Mouse (Mus musculus) left cerebral cortex, postnatal 4 days (tissue): ENCODE measurements around the gene Ifi27l2a. TPM values are rescaled to one million over a fixed set of nuclear protein-coding genes. Genes with fewer than 3 reads are reported as not detected.
"Not testable (repeated sequence)": the region's sequence is repeated elsewhere in the genome, so short reads cannot be mapped to it uniquely, and the experiment has no call there.

ENCODE experiments used
- DNase-seq: peaks from one replicate; pipeline ENCODE4 v3.0.0-alpha.2; 2022
- intact Hi-C: fragments of 180-260 bp; cut with DNase I; formaldehyde crosslinking; loops from one replicate; pipeline ENCODE4 v1.15.1; 2025
- total RNA-seq, 2 experiments: library from RNA; stranded (reverse); gene quantifications; 2 replicates each; pipeline ENCODE4 v1.2.3; 2021

Gene Ifi27l2a
- 1 to 10 TPM; 1.6 to 2.1 TPM for total RNA-seq

DNA sequence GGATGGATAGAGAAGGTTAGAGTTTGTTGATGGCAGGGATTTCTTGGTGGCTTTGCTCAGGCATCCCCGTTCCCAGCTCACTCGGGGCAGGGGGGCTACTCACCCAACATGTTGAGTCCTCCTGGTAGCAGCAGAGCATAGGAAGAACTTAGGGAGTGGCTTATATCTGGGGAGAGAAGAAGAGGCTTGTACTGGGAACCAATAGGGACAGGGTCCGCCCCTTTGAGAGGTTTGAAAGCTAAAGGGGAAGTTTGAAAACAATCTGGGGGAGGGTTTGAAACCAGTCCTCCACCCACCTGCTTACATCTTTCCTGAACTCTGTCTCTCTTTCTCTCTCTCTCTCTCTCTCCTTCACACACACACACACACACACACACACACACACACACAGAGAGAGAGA lies at the start of gene Ifi27l2a:
Gene Ifi27l2a, minus strand, starts transcription at position 157 of the 400 bp plus-strand sequence.
- intact Hi-C loops = no loop called here
- no peak for DNase-seq

DNA sequence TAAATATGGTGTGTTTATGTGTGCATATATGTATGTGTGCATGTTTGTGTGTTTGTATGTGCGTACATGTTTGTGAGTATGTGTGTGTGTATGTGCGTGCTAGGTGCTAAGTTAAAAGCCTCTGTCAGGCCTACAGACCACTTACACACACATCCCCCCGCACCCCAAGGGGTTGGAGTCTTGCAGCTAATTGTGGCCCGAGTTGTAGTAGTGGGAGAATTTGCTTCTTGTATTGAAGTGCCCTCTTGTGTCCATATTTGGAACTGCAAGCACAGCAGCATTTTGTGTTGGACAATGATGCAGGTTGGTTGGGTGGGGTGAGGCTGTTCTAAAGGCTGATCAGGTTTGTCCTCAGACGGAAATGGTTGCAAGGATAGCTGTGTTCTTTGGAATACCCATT lies 49.3 kb upstream of the Ifi27l2a start:
- DNase-seq = peak; percentile 62
- intact Hi-C loops = loop anchor here (2.0 kb wide), 1 partner anchor 66 kb away; no protein-coding TSS in a partner anchor

DNA sequence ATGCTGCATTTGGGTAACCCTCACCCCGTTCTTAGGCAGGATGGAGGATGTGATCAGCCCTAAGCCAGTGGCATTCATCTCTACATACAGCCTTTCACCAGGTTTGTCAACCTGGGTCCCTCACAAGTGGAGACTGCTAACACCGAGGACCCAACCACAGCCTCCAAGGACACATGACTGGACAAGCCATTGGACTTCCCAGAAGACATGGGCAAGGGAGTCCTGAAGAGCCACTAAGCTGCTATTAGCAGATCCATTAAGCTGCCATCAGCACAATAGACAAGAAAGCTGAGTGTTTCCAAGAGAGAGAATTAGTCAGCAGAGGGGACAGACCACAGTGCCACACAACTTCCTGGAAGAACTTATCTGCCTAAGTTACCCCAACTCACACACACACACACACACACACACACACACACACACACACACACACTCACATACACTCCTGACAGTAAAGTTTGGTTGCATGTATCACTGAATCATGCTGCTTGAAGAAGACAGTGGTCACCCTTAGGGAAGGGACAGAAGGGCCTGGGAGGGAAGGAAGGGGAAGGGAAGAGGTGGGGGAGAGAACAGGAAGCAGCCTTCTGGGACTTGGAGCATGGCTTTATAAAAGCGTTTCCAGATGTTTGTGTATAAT lies 47.7 kb upstream of the Ifi27l2a start:
- intact Hi-C loops = no loop called here
- DNase-seq = no peak

DNA sequence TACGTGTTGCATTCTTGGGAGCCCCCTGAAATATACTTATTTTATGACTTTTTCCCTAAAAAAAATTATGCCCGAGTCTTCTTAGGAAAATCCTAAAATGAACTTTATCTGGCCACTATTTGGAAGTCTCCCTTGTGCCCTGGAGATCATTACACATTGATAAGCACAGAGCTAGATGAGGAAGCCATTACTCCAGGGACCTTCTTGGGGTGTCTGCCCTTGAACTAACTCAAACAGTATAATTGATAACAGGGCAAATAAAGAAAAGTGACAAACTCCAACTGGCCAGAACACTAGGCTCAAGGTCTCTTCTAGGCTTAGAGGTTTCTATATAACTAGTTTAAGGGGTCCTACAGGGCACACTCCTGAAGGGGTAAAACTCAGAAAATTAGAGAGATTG lies 44.3 kb upstream of the Ifi27l2a start:
- intact Hi-C loops = no loop called here
- no peak for DNase-seq

DNA sequence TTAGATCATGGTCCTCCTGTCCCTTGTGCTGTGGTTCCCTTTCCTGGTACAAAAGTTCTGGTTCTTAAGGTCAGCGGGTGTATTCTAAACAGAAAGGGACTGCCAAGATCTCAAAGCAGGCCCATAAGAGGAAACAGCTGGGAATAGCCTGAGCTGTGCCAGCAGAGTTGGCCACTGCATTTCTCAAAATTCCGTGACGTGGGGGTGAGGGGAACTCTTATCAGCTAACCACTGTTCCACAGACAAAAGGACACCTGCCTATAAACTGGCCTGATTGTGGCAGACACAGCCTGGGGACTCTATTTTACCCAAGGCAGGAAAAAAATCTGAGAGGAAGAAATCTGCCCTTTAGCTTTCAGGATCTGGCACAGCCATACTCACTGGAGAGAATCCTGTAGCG lies 43.8 kb upstream of the Ifi27l2a start:
- intact Hi-C loops = no loop called here
- DNase-seq = no peak

DNA sequence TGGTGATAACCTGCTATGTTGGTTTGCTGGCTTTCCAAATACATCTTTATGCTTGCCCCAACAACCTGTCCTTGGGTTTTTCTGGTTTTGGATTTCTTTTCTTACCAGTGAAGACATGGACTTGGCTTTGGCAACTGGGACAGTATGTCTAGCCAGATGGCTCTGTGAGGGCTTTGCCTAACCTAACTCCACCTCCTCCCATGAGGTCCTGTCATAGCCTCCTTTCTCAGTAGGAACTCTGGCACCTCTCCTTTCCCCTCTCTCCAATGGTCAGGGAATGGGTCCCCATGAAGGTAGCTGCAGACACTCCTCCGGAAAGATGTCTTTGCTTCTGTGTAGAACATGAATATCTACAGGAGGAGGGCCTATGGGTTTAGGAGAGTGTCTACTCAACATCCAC lies 43.2 kb upstream of the Ifi27l2a start:
- intact Hi-C loops = no loop called here
- no peak for DNase-seq

DNA sequence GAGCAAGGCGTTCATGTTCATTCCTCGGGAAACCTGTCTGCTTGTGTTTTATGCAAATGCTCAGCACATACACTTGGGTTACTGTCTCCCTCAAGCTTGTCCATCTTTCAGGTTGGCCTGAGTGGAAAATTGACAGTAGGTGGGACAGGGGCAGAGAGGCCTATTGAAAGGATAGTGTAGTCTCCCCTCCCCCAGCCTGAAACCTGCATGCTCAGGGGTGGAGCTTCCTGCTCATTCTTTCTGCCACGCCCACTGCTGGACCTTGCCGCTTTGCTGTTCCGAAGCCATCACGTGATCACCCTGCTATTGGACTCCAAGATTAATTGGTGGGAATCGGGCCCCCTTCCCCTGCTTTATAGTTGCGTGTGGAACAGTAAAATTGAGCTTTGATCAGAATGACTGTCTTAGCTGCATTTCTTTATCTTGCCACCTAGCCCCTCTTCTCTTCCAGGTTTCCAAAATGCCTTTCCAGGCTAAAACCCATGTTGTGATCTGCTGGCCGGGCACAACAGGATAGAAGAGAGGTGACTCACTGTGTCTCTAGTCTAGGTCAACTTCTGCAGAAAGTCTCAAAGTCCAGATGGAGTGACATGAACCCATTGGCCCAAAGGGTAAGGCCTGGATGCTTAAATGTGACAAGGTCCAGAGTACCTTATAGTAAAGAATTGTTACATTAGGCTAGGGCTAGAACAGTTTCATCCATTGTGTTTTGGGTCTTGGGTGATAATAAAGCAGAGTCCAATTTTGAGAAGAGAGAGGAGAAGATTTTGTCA lies 40.9 kb upstream of the Ifi27l2a start:
- intact Hi-C loops, DNase-seq: not testable (repeated sequence)

DNA sequence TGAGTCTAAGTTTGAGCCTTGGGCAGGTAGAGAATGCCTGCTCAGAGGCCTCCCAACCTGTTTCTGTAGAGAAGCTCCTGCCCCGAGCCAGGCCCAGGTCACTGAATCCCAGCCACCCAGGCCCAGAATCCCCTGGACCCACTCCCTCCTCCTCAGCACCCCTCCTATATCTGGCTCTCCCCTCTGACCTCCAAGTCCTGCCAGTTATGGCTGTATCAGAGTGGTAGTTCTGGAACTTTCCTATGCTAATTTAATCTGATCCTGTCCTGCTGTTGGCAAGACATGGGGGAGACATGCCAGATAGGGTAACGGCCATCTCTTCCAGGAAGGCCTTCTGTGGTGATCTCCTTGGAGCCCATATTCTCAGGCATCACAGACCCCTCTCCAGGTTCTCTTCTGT lies 39.3 kb upstream of the Ifi27l2a start:
- intact Hi-C loops = no loop called here
- no peak for DNase-seq

DNA sequence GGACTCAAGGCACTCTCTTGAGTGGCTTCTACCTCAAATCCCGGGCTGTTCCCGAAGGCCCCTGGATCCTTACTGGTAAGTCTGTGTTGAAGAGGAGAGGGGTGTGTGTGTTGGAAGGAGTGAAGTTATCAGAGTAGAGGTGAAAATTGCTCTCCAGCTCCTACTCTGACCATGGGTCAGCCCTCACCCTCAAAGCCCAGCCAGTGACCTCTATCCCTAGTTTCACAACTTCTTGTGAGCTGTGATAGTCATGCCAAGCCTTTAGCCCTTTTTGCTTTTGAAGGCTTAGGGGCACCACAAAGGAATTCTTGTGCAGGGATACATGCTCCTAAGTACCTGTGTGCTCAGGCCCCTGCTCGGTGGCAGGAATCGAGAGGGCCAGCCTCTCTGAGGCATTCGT lies 38.2 kb upstream of the Ifi27l2a start:
- intact Hi-C loops = no loop called here
- DNase-seq = no peak

DNA sequence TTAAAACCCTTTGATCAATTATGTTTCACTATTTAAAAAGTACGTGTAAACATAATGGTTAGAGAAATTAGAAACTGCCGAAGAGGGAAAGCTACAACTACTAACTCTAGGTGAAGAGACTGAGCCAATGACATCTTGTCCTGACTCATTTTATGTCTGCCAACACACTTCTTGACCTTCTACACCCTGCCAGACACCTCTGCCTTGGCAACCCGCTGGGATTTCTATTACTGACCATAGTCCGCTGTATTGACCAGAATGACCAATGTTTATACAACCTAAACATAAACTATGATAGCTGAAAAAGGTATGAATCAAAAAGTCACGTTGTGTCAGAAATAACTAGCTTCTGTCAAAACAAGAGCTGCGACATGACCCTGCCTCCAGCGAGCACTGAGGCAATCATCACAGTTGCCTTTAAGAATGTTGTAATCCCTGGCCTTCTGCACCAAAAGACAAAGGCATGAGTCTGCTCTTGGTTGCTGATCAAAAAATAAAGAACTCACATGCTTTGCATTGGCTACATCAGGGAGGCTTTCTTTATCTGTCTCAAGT lies 34.1 kb upstream of the Ifi27l2a start:
- no peak for DNase-seq
- intact Hi-C loops = no loop called here

DNA sequence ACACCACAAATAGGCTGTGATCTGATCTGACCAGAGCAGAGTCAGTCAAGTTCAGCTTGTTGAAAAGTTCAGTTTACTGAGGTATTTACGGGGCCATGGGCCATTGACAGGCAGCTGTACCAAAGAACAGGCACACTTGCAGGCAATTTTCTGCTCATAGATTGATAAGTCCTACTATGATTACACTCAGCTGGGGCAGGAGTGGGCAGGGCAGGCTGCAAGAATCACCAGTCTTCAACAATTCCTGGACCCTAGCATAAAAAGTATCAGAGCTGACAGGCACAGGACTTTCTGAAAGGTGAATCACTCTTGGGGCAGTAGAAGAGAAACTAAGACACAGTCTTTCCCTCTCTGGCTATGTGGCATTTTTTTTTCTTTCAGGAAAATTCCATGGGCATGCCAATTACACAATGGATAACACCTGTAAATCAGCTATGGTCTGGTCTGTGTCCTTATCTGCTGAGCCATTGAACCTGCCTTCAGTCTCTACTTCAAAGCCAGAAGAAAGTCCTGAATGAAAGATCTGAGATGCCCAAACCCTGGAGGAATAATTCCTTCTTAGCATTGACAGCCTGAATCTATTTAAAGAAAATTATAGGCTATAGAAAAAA lies 33.4 kb upstream of the Ifi27l2a start:
- intact Hi-C loops = no loop called here
- no peak for DNase-seq

DNA sequence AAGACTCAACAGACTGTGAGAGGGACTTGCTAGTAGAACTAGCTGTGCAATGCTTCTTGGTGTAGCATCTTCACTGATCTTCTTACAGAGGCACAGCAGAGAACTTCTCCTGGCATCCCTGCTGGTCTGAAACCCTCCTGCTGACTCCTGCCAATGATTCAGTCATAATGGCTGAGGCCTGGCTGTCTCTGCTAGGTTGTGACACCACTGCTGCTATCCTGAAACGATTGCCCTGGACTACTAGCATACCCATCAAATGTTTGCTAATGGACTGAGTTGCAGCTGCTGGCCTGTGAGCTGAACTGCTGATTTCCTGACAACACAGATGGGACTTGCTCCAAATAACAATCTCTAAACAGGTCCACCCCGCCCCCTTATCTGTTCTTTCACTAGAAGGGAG lies 31.0 kb upstream of the Ifi27l2a start:
- intact Hi-C loops = no loop called here
- no peak for DNase-seq

DNA sequence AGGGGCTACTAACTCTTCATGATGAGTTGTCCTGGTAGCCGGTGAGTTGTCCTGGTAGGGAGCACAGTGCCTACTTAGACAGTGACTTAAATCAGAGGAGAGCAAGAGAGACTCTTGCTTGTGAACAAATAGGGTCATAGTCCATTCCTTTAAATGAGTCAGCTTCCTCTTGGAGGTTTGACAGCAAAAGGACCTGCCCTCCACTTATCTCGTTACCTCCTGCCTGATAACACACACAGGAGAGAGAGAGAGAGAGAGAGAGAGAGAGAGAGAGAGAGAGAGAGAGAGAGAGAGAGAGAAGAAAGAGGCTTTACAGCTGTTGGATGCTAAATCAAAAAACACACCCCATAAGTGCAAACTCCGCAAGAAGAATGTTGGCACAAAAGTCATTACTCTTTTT lies 13.7 kb upstream of the Ifi27l2a start, which contains the start of gene Ifi27l2b:
Gene Ifi27l2b, minus strand, starts transcription at position 84 of the 400 bp plus-strand sequence.
- intact Hi-C loops = no loop called here
- DNase-seq = no peak

DNA sequence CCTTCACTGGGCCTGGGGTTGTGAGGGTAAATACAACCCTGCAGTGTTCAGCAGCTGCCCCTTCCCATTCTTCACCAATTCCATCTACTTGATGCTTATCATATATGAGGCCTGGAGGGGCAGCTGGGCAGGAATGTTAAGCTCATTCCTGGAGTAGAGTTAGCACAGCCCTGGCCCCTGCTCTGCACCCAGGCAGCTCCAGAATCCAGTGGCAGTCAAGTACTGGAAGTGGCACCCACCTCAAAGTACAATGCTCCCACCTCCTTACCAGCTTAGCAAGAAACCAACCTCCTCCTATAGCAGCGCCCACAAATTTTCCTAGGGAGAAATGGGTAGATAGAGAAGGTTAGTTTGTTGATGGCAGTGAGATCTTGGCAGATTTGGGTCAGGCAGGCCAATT lies 13.2 kb upstream of the Ifi27l2a start:
- DNase-seq, intact Hi-C loops: not testable (repeated sequence)

DNA sequence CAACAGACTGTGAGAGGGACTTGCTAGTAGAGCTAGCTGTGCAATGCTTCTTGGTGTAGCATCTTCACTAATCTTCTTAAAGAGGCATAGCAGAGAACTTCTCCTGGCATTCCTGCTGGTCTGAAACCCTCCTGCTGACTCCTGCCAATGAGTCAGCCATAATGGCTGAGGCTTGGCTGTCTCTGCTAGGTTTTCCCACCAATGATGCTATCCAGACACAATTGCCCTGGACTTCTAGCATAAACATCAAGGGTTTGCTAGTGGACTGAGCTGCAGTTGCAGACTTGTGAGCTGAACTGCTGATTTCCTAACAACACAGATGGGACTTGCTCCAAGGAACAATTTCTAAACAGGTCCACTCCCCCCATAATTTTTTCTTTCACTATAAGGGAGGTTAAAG lies 9.9 kb upstream of the Ifi27l2a start:
- no peak for DNase-seq

DNA sequence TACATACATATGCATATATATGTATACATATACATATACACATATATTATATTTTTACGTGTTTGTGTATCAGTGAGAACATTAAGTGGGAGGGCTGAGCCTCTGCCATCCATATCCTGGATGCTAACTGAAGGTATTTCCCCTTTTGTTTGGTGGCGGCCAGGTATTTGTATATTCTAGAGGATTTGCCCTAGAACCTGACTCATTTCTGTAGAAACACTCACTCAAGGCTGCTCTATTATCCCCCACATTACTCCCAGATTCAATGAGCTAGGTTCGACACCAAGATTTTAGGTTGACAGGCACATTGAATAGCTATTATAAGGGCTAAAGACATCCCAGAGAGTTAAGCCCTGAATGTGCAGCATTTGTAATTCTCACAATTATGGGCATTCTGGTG lies 1.6 kb upstream of the Ifi27l2a start:
- DNase-seq = no peak
- intact Hi-C loops = no loop called here

More for the DNA sequence above, 9.9 kb upstream of the Ifi27l2a start:
- intact Hi-C loops = no loop called here

DNA sequence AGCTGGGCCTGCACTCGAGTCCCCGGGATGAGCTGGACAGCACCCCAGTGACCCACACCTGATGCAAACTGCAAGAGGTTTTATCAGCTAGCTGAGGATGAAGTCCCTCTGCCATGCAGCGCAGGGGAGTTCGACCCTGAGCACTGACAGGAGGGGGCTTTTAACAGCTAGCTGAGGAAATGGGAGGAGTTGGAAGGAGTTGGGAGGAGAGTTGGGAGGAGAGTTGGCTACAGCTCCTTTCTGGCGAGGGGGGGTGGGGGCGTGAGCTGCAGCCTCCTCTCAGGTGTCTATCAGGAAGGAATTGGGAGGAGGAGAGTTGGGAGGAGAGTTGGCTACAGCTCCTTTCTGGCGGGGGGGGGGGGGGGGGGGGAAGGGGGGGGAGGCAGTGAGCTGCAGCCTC lies 781 bp upstream of the Ifi27l2a start:
- DNase-seq, intact Hi-C loops: not testable (repeated sequence)

DNA sequence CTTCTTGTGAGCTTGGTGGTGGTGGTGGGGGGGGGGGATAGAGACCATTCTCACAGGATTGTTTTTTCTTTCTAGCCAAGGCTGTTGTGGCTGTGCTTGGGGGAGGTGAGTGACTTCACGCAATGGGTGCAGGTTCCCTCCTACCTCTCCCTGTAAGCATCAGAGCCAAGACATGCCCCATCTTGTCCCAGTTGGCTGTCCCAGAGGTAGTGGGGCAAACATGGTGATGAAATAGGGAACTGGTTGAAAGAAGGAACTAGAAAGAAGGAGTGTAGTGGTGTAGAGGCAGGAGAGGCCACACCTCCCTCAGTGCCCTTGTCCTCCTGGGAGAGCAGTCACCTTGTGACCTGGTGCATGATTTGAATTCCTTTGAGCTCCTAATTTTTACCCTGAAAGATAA lies 5.9 kb downstream of the Ifi27l2a start:
- DNase-seq = no peak
- intact Hi-C loops = no loop called here

DNA sequence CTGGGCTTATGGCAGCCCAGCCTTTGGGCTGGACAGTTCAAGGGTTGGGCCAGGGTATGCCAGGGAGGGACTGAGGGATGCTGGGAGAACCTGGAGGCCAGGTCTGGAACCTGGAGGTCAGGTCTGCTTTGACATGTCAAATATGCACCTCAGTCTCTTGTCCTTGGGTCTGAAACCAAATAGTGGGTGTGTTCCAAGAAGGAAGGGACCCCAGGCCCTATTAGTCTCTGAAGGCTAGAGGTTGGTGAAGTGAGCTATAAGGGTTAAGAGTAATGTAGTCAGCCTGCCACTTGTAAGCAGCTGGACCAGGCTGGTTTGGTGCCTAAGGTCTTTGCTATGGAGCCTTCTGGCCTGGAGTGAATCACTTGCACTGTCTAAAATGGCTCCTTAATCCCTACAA lies 8.6 kb downstream of the Ifi27l2a start:
- no peak for DNase-seq
- intact Hi-C loops = no loop called here

DNA sequence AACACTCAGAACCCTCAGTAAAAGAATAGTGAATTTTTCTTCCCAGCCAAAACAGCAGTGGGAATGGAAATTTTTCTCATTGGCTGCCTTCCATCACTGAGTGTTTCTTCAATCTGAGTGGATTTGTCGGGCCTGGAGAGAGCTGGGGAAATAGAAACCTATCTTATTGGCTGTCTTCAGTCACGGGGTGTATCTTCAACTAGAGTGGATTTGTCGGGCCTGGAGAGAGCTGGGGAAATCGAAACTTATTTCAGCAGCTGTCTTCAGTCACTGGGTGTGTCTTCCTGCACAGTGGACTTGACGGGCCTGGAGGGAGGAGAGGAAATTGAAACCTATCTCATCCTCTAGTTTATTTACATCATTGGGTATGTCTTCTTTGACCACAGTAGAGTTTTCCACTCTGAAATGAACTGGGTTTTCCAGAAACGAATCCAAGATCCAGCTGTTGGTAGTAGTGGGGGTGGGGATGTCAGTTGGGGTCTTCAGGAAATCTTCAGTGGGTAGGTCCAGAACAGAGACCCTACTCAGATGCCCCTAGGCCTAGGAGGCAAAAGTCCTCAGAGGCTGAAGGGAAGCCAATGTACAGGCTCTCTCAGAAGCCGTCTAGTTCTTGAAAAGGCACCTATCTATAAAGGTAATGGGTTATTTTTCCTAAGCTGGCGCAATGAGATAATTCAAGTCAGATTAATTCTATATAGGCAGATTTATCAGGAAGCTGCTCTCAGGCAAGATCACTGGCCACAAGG lies 9.3 kb downstream of the Ifi27l2a start, which contains the start of gene Ifi27:
Gene Ifi27, plus strand, starts transcription at position 226 of the 746 bp plus-strand sequence.
- intact Hi-C loops = no loop called here
- DNase-seq = no peak

DNA sequence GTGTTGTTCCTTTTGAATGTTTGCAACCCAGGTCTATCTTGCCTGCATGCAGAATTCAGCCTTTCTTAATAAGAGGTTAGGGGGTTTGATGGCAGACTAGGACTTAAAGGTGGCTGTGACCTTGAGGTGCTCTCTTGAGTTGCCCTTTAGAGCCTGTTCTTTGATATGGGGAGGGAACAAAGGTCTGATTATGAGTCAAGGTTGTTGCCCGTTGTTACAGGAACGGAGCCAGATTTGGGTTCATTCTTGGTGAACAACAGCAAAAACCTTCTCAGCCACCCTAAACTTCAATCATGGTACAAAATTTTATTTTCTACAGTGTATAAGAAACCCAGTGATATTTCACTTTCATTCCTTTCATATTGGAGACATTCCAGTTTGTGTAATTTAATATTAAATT lies 10.1 kb downstream of the Ifi27l2a start:
- intact Hi-C loops = no loop called here
- no peak for DNase-seq
